Mouse (Mus musculus) limb, embryonic 14.5 days (tissue): ENCODE results near the gene Eras. TPM values are rescaled to one million over a fixed set of nuclear protein-coding genes. Genes with fewer than 3 reads are reported as not detected.

Experiments
- ATAC-seq: fragments of 200-750 bp; cut with Nextera tagmentation; 2 replicates; pipeline ENCODE4 v1.8.0; 2017; ENCODE audit warnings: low read depth, moderate number of reproducible peaks, moderate TSS enrichment; ENCODE audit not compliant: low FRiP score
- DNase-seq: peaks from one replicate; pipeline ENCODE4 v3.0.0-alpha.2; 2015; ENCODE audit warnings: low spot score
- H3K27ac ChIP-seq: fragments of 300-500 bp; sonication (generic); replicated peaks from 2 replicates; pipeline ENCODE4 v1.5.1; 2014; ENCODE audit warnings: low read depth, mild to moderate bottlenecking, low read length, moderate library complexity, mixed read lengths
- H3K27me3 ChIP-seq: fragments of 300-500 bp; sonication (generic); 2 replicates; pipeline ENCODE4 v1.6.1; 2014; ENCODE audit warnings: low read length, mixed read lengths; ENCODE audit not compliant: control insufficient read depth, insufficient read depth
- H3K36me3 ChIP-seq: fragments of 300-500 bp; sonication (generic); 2 replicates; pipeline ENCODE4 v1.6.1; 2014; ENCODE audit warnings: mild to moderate bottlenecking, low read length, moderate library complexity, mixed read lengths; ENCODE audit not compliant: control insufficient read depth, insufficient read depth
- H3K4me1 ChIP-seq: fragments of 300-500 bp; sonication (generic); 2 replicates; pipeline ENCODE4 v1.6.1; 2014; ENCODE audit warnings: antibody characterized with exemption, low read length, mixed read lengths; ENCODE audit not compliant: control insufficient read depth, insufficient read depth
- H3K4me2 ChIP-seq: fragments of 300-500 bp; sonication (generic); replicated peaks from 2 replicates; pipeline ENCODE4 v1.6.1; 2014; ENCODE audit warnings: low read depth, mild to moderate bottlenecking, low read length, moderate library complexity; ENCODE audit not compliant: severe bottlenecking
- H3K4me3 ChIP-seq: fragments of 300-500 bp; sonication (generic); replicated peaks from 2 replicates; pipeline ENCODE4 v1.5.1; 2014; ENCODE audit warnings: low read length
- H3K9ac ChIP-seq: fragments of 300-500 bp; sonication (generic); 2 replicates; pipeline ENCODE4 v1.6.1; 2014; ENCODE audit warnings: mild to moderate bottlenecking, low read depth, low read length, moderate library complexity; ENCODE audit not compliant: severe bottlenecking
- H3K9me3 ChIP-seq: fragments of 300-500 bp; sonication (generic); 2 replicates; pipeline ENCODE4 v1.6.1; 2016; ENCODE audit warnings: low read length; ENCODE audit not compliant: control insufficient read depth
- POLR2A ChIP-seq: fragments of 200-500 bp; IDR thresholded peaks from 2 replicates; pipeline ENCODE4 v1.8.0; 2012; ENCODE audit warnings: inconsistent platforms, mild to moderate bottlenecking, moderate library complexity, borderline replicate concordance; ENCODE audit not compliant: insufficient read depth, insufficient read length; ENCODE audit errors: extremely low read depth
- WGBS: fragments of 180-500 bp; shearing (Covaris S2); extraction: QIAGEN DNeasy Blood & Tissue Kit; methylation state at CpG from one replicate; pipeline ENCODE4 v1.1.7; 2014; 5-methylcytosine and 5-hydroxymethylcytosine counted together
- polyA plus RNA-seq, 2 experiments: library from polyadenylated mRNA; depleted of rRNA in 1 of 2; stranded (reverse) in 1 of 2; unstranded in 1 of 2; fragments of >200 nt; fragmentation: Nextera tagmentation in 1 of 2; extraction: Ambion mirVana in 1 of 2; gene quantifications; 2 replicates each; pipeline versions ENCODE4 v1.2.1 to v1.2.3; 2012 to 2014

Gene Eras
- polyA plus RNA-seq (2012; rRNA removed) (0.05 and 0.10 TPM in 2 replicates), polyA plus RNA-seq (2014; fragmentation: Nextera tagmentation; extraction: Ambion mirVana) (not detected in 2 replicates)

- no peaks in the 10 kb centered on the region for H3K4me1 ChIP-seq
- WGBS: 16% methylated on average over 16 of the region's 19 CpGs
- TF ChIP-seq POLR2A: no peak
- H3K4me2 ChIP-seq: no peak within 1 kb of the TSS
- DNase-seq: no peak
- peaks cover 9% of the 10 kb centered on the region; the same call in 1 of the 2 replicates for H3K27me3 ChIP-seq
- H3K4me3 ChIP-seq: no peak within 1 kb of the TSS
- H3K9me3 ChIP-seq: no peaks in the 10 kb centered on the region; the same call in 1 of the 2 replicates
- no peak within 1 kb of the TSS for H3K27ac ChIP-seq
- ATAC-seq: no peak
- H3K36me3 ChIP-seq: peaks cover 22% of the 10 kb centered on the region; the same call in 1 of the 2 replicates
- no peak within 1 kb of the TSS for H3K9ac ChIP-seq
These were observed at the start of gene Eras for GRCm38 (mm10) chrX:7928270-7928790. Gene Eras (minus strand): TSS chrX:7928607.

DNA sequence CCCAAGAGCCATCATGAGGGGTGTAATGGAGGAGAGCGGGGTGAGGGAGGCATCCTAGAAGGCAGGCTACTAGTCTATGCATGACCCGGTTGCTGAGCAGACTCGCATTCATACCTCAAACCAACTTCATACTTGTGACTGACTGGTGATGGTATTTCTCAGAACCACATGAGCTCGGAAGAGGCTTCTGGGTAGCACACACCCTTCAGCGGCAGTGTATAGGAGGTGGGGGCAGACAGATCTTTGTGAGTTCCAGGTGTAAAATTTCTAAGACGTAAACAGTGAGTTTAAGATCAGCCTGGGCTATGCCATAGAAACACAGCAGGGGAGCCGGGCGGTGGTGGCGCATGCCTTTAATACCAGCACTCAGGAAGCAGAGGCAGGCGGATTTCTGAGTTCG lies 49.5 kb upstream of the Eras start, which contains the start of gene Gata1:
TSS of gene Gata1 (minus strand) at position 180 of the 400 bp plus-strand sequence.
- Histone ChIP-seq H3K4me1 (no peaks in the 10 kb centered on the region), H3K27me3 (no peaks in the 10 kb centered on the region), H3K4me3 (no peak within 1 kb of the TSS), H3K4me2 (no peak within 1 kb of the TSS), H3K9ac (no peak within 1 kb of the TSS), H3K27ac (no peak within 1 kb of the TSS), H3K9me3 (no peaks in the 10 kb centered on the region), H3K36me3 (no peaks in the 10 kb centered on the region)
- WGBS: 92% methylated on average over 11 of the region's 11 CpGs
- no peak for TF ChIP-seq POLR2A
- DNase-seq (no peak), ATAC-seq (no peak)

GRCm38 (mm10) chrX:7971292-7971691 lies 42.9 kb upstream of the Eras start:
- Histone ChIP-seq H3K36me3 (no peaks in the 10 kb centered on the region), H3K27ac (no peak overlapping the region), H3K9me3 (no peaks in the 10 kb centered on the region), H3K4me2 (no peak overlapping the region), H3K4me1 (no peaks in the 10 kb centered on the region), H3K27me3 (no peaks in the 10 kb centered on the region), H3K9ac (no peak overlapping the region), H3K4me3 (no peak overlapping the region)
- TF ChIP-seq POLR2A: no peak
- 63% methylated on average over 4 of the region's 4 CpGs for WGBS
- no peak for DNase-seq
- no peak for ATAC-seq

GRCm38 (mm10) chrX:7968899-7969298 lies 40.5 kb upstream of the Eras start:
- no peaks in the 10 kb centered on the region for H3K27me3 ChIP-seq
- ATAC-seq (no peak), DNase-seq (no peak)
- H3K9ac ChIP-seq: no peak overlapping the region
- H3K36me3 ChIP-seq: no peaks in the 10 kb centered on the region
- no peak overlapping the region for H3K4me3 ChIP-seq
- no peak for TF ChIP-seq POLR2A
- no peaks in the 10 kb centered on the region for H3K4me1 ChIP-seq
- H3K27ac ChIP-seq: no peak overlapping the region
- WGBS: 69% methylated on average over 3 of the region's 3 CpGs
- H3K9me3 ChIP-seq: no peaks in the 10 kb centered on the region
- no peak overlapping the region for H3K4me2 ChIP-seq

DNA sequence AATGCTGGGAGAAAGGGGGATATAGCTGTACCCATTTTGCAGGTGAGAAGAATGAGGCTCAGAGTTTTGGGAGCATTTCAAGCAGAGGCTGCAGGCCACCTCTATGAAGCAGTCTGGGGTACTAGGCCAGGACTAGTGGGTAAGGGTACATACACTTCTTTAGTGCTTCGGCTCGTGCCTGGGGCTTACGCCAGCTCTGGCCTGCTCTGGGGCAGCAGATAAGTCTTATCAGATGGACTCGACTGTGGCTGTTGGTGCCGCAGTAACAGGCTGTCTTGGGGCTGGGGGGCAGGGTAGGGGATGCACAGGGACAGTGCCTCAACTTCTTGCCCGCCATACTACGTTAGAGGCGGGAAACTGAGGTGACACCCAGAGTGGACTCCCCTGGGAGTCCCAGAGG lies 39.8 kb upstream of the Eras start:
- Histone ChIP-seq H3K4me3 (no peak overlapping the region), H3K9ac (no peak overlapping the region), H3K36me3 (no peaks in the 10 kb centered on the region), H3K27ac (no peak overlapping the region), H3K27me3 (no peaks in the 10 kb centered on the region), H3K9me3 (no peaks in the 10 kb centered on the region), H3K4me2 (no peak overlapping the region), H3K4me1 (no peaks in the 10 kb centered on the region)
- ATAC-seq: no peak
- 88% methylated on average over 8 of the region's 8 CpGs for WGBS
- DNase-seq: no peak
- no peak for TF ChIP-seq POLR2A
